Mouse (Mus musculus): ENCODE results near the gene Jmjd4.

Gene Jmjd4

DNA sequence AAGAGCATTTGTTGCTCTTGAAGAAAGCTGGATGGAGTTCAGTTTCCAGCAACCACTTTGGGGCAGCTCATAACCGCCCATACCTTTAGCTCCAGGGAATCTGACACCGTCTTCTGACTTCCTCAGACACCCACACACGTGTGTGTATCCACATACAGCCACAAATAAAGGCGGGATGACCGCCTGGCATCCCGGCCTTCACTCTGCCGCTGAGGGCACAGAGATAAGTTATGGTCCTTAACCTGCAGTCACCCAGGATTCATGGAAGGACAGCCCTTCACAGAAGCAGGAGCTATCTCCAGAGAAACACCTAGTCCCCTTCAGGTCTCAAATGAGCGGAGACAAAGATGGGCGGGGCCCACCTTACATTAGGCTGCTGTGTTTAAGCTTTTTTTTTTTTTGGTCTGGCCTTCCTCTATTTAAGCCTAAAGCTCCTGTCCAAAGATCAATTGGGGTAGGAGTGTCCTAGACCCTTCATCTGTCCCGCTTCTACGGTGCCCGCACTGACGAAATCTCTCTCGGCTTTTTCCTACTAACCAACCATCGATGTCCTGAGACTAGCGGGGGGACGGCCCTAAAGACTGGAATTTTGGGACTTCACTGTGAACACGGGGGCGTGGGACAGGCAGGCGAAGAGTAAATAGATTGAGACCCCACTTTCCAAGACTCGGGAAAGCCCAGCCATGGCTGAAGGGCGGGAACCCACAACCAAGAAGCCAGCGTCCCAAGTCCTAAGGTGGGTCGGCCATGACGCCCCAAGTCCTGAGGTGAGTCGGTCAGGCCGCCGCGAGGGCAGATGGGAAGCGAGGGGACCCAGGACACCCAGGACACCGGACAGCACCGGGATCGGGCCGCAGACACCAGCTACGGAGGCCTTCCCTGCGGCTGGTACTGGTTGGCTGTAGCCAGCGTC, 21.8 kb downstream of the Jmjd4 start:
- DNase-seq: no peak

- peak; percentile 88 for DNase-seq
Observed at GRCm38 (mm10) chr11:59472326-59472677, 22.5 kb downstream of the Jmjd4 start, which contains the start of gene Zfp867. Gene Zfp867 (minus strand): TSS chr11:59472474.

DNA sequence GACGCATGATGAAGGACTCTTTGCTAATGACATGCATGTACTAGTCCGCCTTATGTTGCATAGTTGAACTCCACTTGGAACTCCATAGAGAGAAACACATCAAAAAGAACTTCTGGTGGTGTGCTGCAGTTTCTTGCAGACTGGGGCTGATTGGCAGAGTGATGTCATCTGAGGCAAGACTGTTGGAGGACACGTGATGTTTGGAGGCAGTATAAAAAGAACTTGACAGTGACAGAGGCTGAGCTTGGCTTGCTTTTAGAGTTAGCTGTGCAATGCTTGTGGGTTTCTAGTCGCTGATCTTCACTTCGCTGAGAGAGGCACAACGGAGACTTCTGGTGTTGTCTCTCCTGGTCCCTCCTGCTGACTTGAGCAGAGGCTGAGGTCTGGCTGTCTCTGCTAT, 27.4 kb downstream of the Jmjd4 start:
- no peak for DNase-seq

GRCm38 (mm10) chr11:59483212-59483611, 33.4 kb downstream of the Jmjd4 start:
- peak; percentile 31 for DNase-seq

DNA sequence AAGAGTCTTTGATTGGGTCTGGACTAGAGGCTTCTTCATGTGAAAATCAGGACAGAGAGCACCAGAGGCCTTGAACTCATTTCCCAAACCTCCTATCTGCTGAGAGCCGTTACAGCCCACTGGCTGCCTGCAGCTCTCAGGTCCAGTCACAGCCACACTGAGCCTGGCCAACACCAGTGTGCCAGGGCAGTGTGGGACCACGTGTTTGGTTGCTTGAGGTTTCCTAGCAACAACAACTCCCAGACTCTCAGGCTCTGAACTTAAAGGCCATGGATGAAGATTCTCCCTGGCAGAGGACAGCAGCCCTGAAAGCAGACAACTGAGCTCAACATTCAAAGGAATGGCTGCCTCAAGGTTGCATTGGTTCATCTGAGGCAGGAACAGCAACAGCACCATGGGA, 35.8 kb downstream of the Jmjd4 start:
- no peak for DNase-seq

- DNase-seq: no peak
Observed at GRCm38 (mm10) chr11:59486222-59486621, 36.4 kb downstream of the Jmjd4 start.

GRCm38 (mm10) chr11:59496672-59497310, 46.9 kb downstream of the Jmjd4 start:
- DNase-seq: no peak

DNA sequence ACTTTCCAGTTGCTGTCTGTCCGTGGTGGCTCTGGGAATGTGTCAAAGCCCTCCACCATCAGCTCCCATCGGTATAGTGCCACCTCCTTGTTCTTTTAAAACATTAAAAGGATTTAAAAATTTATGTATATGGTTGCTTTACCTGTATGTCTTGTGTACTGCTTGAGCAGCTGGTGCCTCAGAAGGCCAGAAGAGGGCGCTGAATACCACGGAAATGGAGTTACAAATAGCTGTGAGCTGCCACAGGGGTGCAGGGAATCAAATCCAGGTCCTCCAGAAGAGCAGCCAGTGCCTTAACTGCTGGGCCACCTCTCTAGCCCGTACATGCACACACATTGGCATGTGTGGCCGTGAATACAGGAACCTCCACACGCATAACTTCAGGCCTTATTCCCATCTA, 47.9 kb downstream of the Jmjd4 start:
- no peak for DNase-seq

DNA sequence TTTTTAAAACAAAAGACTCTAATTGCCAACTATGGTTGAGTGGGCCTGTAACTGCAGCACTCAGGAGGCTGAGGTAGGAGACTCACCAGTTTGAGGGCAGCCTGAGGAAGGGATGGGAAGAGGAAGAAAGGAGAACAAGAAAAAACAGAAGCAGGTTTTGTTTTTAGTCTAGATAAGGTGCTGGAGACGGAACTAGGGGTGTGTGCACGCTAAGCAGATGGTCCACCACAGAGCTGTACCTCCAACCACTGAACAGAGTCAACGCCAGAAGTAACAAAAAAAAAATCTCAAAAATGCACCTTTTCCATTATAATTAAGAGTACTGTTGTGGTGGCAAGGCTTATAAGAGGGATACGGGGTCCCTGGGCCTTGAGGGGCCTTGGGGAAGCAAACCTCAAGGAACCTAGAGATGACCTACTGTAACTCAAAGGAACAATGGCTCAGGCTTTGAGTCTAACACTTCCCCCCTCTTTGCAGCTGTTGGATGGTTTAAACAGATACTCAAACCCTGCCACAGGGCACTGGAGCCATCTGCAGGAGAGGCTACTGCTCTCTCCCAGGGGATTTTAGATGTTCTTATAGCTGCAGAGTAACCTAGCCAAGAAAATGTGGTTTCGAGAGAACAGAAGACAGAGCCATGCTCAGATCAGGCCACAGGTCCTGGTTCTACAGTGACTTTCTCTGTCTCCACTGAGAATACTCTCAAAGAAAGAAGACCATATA, 52.3 kb downstream of the Jmjd4 start:
- DNase-seq: no peak

- peak; percentile 80 for DNase-seq
Observed at GRCm38 (mm10) chr11:59505351-59505838, 55.5 kb downstream of the Jmjd4 start.

- peak; percentile 88 for DNase-seq
Observed at GRCm38 (mm10) chr11:59505839-59506712, 56.2 kb downstream of the Jmjd4 start.

DNA sequence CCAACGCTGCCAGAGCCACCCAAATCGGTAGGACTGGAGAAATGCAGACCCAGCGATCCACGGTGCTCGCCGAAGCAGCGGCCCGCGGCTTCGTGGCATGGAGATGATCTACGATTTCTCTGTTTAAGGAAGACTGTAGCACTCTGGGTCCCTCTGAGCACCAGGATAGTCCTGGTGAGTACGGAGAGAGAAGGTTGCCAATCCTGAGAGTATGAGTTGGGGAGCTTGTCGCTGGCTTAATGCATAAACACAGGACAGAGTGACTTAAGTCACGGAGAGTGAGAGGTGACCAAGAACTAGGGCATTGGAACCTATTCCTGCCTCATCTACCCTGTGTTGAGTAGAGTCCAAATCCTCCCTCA, 56.8 kb downstream of the Jmjd4 start:
- no peak for DNase-seq
